Mouse (Mus musculus) naive thymus-derived CD4-positive, alpha-beta T cell, adult 2 months (primary cell): Measurements from ENCODE around the gene Hps6.
A peak's percentile ranks its signal among the peaks of the same experiment; 100 is the strongest.
"Not testable (repeated sequence)": the region's sequence is repeated elsewhere in the genome, so short reads cannot be mapped to it uniquely, and the experiment has no call there.

ENCODE experiments used
- DNase-seq: peaks from one replicate; pipeline ENCODE4 v3.0.0-alpha.2; 2011; ENCODE audit warnings: low read depth

Gene Hps6

DNA sequence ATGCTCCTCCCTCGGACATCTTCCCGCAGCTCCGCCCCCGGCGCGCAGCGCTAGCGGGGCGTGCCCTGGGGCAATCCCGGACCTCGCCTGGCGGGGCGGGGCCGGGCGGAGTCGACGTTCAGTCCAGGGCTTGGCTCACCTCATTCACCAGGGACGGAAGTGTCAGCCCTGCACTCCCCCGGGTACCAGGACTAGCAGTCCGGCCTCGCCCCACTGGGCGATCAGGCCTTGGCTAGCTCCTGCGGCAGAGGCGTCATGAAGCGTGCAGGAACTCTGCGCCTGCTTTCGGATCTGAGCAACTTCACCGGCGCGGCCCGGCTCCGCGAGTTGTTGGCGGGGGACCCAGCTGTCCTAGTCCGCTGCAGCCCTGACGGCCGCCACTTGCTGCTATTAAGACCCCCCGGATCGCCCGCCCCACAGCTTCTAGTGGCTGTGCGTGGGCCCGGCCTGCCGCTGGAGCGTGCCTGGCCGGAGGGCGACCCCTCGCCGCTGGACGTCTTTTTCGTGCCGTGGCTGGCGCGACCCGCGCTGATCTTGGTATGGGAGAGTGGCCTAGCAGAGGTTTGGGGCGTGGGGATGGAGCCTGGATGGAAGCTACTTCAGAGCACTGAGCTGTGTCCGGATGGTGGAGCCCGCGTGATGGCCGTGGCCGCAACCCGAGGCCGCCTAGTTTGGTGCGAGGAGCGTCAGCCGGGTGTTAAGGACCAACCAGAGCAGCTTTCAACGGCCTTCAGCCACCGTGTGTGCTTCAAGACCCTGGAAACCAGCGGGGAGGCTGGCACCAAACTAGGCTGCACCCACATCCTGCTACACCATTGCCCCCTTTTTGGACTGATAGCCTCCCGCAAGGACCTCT is at the start of gene Hps6:
Hps6 (plus strand) TSS at position 138 of the 856 bp plus-strand sequence.
- peak; percentile 85 for DNase-seq

DNA sequence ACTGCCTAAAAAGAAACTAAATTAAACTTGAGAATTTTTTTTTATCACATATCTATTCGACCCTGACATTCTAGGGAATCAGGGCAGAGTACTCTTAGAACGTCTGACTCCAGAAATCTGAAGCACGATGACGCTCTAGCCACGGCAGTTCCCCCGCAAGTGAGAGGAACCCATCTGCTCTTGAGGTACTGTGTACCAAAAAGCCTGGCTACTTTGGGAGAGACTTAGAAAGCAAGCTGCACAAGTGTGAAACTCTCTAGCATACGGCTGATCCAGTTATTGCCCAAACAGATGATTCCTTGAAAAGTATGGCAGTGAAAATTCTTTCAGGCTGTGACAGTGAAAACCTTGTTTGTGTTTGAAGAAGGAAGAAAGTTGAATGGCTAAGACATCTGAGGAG is 46.6 kb upstream of the Hps6 start:
- DNase-seq = no peak

DNA sequence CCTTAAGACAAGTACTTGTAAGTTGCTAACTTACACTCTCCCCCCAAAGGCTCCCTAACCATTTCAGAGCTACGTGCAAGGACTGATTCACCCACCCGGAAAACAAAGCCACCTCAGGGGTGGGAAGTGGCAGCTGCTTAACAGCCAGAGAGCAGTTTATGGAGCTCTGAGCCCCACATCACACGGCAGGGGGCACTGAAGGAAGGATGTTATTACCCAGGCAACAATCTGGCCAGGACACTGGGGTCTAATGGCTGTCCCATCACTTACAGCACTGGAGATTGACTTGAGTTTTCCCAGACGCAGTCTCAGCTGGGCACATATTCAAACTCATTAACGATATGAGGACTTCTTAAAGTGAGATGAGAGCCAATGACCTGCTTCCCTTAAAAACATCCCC is 42.5 kb upstream of the Hps6 start:
- DNase-seq = no peak

DNA sequence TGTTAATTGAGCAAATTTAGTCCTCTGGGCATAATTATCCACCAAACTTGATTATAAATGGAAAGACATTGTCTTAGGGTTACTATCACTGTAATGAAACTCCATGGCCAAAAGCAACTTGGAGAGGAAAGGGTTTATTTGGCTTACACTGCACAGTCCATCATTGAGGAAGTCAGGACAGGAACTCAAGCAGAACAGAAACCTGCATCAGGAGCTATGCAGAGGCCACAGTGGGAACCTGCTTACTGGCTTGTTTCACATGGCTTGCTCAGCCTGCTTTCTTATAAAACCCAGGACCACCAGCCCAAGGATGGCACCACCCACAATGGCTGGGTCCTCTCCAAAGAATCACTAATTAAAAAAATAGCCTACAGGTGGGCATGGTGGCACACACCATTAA is 18.9 kb upstream of the Hps6 start:
- DNase-seq = no peak

DNA sequence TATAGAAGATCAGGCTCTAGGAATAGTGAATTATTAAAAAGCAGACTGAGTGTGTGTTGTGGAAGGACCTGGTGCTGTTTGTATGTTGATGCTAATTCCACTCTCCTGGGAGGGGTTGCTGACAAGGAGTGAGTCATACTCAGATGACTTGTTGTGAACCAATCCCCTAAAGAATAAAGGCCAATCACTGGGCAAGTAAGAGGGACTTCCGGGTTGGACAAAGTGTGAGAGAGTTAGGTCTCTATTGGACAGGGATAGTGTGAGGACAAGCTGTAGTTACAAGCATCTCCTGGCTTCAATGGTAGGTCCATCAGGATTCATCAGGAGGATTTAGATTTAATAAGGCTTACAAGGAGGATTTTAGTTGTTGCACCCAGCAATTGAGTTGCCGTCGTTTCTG is 15.1 kb upstream of the Hps6 start:
- no peak for DNase-seq

DNA sequence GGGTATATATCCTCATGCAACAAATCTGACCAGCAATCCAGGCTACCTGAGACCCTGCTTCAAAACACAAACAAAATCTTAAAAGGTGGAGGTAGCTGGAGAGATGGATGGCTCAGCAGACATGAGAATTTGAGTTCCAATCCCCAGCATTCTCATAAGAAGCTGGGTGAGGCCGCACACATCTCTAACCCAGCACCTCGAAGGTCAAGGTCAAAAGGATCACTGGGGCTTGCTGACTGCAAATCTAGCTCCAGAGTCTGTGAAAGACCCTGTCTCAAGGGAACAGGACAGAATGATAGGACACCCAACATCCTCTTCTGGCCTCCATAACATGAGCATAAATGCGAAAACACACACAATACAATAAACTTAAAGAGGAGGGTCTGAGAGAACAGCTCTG is 12.1 kb upstream of the Hps6 start:
- DNase-seq = no peak

DNA sequence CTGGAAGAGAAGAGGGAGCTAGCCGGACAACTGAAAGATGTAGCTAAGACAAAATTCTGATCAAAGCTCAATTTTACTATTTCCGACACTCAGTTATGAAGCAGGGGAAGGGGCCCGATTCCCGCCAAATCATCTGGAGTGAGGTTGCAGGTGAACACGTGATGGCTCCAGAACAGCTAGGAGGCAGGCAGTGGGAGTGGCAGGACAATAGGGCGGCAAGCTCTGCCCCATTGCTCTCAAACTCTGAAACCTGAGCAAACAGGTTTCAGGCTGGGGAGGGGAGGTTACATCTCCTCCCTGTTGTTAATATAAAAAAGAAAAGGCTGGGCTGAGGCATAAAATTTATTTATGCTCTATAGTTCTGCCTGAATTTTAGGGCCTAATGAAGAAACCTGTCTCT is 9.9 kb upstream of the Hps6 start:
- not testable (repeated sequence) for DNase-seq

DNA sequence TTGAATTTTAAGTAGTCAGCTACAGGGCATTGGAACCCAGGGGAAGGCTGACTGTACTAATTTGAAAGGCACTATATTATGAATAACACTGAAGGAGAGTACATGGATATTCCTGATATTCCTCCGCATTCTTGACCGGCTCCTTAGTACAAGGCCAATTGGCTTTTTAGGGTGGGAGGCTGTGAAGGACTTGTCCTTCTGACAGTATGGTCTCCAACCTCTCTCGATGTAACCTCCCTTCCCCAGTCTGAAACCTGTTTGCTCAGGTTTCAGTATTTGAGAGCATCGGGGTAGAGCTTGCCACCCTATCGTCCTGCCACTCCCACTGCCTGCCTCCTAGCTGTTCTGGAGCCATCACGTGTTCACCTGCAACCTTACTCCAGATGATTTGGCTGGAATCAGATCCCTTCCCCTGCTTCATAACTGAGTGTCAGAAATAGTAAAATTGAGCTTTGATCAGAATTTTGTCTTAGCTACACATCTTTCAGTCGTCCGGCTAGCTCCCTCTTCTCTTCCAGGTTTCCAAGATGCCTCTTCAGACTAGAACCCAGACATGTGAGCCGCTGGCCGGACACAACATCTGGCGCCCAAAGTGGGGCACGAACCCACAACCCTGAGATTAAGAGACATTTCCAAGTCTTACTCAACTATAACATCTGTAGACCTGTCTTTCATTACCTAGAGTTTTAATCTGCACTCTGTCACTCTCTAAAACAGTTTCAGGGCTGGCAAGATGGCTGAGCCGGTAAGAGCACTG is 9.1 kb upstream of the Hps6 start:
- no peak for DNase-seq

DNA sequence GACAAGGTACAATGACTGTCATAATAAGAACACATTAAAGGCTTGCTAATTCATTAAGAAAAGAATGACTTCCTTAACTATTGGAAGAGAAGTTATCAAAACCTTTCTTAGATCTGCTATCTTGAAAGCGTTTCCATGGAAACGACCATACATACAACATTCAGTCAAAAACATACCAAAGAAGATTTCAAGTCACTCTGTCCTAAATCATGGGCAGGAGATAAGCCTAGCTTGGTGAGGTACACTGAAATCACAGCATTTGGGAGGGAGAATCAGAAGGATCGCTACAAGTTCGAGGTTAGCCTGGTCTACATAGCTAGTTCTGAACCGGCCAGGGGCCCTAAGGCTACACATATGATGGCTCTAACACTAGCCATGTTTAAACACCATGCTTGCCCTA is 5.9 kb upstream of the Hps6 start:
- DNase-seq = peak; percentile 61

DNA sequence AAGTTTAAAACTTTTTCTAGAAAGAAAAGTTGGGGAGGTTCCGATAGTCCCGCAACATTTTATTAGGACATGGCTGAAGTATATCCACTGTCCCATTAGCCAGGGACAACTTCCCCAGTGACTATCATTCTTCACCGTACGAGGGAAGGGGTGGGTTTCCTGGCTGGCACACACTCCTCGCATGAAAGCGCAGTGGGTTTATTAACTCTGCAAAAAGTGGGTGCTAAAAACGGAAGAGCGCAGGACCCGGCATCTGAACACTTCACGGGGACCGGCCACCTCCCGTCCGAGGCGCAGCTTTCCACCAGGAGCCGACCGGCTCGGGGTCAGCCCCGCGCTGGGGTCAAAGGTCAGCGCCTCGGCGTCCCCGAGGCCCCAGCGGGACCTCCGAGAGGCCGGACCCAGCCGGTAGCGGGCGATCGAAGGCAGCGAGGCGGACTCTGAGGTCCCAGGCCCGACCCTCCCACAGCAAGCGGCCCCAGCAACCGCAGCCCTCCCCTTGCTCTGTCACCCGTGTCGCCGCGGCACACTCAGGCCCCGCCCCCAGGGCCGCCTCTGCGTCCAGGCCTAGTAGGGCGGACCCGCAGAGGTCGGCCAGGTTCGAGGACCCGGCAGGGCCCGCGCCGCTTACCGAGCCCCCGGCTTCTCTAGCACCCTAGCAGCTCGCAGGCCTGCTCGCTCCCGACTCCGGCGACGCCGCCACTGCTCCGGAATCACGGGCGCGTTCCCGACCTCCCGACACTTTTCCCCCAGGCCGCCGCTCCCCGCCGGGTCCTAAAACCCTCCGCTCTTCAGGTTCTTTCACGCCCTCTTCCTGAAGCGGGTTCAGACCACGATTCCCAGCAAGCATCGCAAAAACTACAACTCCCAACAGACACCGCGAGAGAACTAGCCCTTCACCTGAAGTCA is 5.3 kb upstream of the Hps6 start, which contains the start of gene Armh3:
Armh3 (minus strand) TSS at position 704 of the 909 bp plus-strand sequence.
- peak; percentile 93 for DNase-seq

DNA sequence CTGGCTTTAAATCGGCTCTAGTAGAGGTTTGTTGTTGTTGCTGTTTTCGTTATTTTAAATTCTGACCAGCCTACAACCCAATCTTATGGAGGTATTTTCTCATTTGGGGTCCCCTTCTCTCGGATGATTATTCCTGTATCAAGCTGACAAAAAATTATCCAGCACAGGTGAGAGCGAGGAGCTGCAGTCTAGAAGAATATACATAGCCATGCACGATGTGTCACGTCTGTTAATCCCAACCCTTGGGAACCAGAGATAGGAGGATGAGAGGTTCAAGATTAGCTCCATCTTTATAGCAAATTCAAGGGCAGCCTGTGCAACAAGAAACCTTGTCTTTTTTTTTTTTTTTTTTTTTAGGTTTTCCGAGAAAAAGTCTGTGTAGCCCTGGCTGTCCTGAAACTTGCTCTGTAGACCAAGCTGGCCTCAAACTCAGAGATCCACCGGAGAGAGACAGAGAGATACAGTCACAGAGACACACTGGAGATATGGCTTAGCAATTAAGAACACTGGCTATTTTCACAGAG is 4.6 kb upstream of the Hps6 start:
- DNase-seq = no peak

DNA sequence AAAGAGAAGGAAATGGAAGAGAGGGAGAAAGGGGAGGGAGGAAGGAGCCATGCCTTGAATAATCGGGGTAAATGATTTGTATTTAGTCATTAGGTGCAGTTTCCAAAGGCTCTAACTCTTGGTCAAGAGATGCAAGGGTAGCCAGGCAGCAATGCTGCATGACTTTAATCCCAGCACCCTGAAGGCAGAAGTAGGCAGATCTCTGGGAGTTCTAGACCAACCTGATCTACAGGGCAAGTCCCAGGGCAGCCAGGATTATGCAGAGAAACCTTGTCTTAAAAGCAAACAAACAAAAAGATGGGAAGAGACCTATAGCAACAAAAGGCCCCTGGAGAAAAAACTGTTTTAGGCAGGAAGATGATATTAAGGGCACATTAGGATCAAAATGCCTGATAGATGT is 3.9 kb upstream of the Hps6 start:
- DNase-seq = no peak

DNA sequence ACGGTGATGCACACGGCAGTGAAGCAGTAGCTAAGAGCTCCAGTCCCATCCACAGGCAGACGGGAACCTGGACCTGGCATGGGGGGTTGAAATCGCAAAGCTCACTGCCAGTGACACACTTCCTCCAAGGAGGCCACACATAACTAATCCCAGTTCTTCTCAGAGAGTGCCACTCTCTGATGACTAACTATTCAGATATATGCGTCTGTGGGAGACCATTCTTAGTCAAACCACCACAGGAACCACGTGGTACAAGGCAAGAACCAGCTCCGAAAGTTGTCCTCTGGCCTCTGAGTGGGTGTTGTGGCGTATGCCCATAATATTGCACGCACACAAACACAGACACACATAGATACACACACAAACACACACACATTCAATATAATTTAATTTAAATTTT is 1.0 kb upstream of the Hps6 start:
- peak; percentile 27 for DNase-seq

DNA sequence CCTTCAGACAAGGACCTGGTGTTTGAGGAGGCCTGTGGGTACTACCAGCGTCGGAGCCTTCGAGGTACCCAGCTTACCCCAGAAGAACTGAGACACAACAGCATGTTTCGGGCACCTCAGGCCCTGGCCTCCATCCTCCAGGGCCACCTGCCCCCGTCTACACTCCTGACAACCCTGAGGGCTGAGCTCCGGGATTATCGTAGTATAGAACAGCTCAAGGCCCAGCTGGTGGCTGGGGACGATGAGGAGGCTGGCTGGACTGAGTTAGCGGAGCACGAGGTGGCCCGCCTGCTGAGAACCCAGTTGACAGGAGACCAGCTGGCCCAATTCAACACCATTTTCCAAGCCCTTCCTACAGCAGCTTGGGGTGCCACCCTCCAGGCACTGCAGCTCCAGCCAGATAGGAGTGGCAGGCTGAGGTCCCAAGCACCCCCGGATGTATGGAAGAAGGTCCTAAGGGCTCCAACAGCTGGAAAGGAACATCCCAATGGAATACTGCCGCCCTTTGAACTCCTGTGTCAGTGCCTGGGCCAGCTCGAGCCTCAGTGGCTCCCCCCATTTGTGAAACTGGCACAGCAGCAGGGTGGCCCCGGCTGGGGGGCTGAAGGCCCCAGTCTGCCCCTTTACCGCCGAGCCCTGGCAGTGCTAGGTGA is 1.6 kb downstream of the Hps6 start:
- no peak for DNase-seq

DNA sequence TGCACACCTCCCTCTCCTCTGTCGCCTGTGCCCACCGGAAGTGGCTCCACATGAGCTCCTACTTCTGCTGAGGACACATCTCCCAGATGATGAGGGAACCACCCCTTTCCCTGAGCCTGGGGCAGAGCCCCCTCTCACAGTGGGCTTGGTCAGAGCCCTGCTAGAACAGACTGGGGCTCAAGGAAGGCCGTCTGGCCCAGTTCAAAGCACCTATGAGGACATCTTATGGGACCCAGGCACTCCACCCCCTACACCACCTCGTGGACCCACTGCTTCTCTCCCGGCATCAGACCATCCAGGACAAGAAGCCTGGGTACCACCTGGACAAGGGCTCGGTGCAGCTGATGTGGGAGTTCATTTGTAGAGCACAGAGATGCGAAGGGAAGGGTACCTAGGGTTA is 2.4 kb downstream of the Hps6 start:
- no peak for DNase-seq

DNA sequence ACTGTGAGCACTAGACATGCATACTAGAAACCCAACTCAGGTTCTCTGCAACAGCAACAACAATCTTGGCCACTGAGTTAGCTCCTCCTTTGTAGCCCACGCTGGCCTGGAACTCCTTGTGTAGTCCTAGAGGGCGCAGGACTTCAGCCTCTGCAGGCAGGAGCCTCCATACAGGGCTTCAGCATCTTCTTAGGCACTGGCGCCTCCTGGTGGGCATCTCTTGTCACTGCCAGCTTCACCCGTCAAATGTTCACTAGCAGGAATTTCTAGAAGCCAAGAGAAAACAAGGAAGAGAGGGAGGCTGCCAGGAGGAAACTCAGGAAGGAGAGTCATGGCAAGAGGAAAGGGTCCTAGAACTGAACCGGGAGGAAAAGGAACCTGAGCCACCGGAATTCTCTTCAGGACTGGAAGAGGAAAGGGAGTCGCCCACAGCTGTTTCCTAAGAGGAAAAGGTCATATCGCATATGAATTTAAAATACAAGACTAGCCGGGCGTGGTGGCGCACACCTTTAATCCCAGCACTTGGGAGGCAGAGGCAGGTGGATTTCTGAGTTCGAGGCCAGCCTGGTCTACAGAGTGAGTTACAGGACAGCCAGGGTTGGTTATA is 11.4 kb downstream of the Hps6 start:
- DNase-seq = peak; percentile 89

DNA sequence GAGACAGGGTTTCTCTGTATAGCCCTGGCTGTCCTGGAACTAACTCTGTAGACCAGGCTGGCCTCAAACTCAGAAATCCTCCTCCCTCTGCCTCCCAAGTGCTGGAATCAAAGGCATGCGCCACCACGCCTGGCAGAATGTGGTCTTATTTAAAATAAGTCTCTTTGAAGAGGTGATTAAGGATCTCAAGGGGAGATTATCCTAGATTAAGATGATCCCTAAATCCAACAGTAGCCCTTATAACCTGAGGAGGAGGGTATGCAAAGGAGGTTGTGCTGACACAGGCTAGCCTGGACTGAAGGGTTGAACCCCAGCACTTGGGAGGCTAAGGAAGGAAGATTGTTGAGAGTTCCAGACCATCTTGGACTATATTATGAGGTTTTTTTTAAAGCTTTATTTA is 12.7 kb downstream of the Hps6 start:
- DNase-seq = no peak

DNA sequence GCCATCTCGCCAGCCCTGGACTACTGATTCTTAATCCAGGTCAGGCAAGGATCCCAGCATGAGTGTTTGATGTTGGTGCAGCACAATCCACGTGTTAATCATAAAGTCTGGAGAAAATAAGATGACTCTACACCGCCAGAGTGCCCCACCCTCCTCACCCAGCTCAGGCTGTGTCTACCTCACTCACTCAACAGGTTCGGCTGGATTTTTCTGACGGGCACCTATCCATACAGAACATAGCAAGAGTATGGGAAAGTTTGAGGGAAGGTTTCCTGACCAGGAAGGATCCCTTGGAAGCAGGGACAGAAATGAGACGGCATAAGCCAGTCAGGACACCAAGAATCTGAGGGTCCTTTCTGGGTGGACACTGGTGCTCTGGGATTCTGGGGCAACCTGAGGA is 21.7 kb downstream of the Hps6 start:
- no peak for DNase-seq

DNA sequence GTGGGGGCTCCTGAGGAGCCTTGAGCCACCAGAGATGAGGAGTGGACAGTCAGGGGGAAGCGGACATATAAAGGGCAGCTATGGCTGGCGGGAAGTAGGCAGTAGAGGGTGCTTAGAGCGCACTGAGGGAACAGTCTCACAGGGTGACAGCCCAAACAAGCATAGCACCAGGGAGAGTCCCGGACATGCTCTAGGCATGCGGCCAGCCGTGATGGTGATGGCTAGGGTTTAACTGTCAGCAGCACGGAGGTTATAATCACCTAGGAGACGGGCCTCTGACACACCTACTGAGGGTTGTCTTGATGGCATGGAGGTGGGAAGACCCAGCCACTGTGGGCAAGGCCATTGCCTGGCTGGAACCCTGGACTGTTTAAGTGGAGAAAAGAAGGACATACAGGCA is 23.3 kb downstream of the Hps6 start:
- DNase-seq = no peak

DNA sequence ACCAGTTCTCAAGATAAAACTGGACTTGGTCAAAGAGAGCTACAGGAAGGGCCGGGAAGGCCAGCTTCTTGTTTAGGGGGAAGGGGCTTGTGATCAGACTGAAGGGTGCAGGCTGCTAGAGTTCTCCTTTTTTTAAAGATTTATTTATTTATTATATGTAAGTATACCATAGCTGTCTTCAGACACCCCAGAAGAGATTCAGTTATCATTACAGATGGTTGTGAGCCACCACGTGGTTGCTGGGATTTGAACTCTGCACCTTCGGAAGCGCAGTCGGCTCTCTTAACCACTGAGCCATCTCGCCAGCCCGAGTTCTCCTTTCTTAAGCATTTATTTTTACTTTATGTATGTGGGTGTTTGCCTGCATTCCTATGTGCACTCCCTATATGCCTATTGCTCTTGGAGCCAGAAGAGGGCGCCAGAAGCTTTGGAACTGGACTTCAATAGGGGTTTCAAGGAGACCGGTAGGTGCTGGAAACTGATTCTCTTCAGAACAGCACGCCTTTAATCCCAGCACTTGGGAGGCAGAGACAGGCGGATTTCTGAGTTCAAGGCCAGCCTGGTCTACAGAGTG is 25.5 kb downstream of the Hps6 start:
- DNase-seq = peak; percentile 67

DNA sequence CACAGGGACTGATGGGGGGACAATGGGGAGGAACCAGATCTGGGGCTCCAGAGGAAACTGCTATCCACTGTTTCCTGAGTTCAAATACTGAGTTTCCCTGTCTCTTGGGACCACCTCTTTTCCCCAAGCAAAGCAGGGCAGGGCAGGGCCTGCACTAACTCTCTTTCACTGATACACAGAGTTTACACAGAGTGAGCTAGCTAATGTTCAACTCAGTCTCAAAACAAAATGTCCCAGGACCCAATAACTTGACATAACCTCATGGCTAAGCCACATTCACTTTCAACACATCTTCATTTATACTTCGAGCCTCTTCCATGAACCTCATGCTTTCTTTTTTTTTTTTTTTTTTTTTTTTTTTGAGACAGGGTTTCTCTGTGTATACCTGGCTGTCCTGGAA is 26.3 kb downstream of the Hps6 start:
- DNase-seq = no peak
